Mouse (Mus musculus) kidney, adult 8-10 months (tissue): Measurements from ENCODE around the gene Gm11037.

ENCODE experiments used
- DNase-seq, 2 experiments: peaks; one replicate each; pipeline ENCODE4 v3.0.0; 2022

The Gm11037 gene

GRCm38 (mm10) chr2:131129836-131130235, 3.5 kb upstream of the Gm11037 start:
- no peak for DNase-seq

DNA sequence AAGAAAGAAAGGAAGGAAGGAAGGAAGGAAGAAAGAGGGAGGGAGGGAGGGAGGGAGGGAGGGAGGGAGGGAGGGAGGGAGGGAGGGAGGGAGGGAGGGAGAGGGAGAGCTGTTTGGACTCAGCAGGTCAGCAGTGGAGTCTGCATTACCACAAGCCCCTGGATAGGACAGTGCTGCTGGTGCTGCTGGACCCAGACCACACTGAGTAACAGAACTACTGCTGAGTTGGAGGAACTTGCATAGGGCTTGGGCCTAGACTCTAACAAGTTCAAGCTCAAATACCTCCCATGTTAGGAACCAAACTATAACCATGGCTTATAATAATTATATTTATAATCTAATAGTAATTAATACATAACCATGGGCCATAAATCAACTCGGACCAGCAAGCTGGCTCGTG, 2.4 kb upstream of the Gm11037 start:
- DNase-seq = no peak

GRCm38 (mm10) chr2:131132111-131132888, 997 bp upstream of the Gm11037 start:
- DNase-seq = no peak

- peak; percentile 50 to 51 for DNase-seq
These were observed 1.1 kb downstream of the Gm11037 start for GRCm38 (mm10) chr2:131134381-131134780.

GRCm38 (mm10) chr2:131134826-131135400, 1.6 kb downstream of the Gm11037 start:
- DNase-seq = no peak

DNA sequence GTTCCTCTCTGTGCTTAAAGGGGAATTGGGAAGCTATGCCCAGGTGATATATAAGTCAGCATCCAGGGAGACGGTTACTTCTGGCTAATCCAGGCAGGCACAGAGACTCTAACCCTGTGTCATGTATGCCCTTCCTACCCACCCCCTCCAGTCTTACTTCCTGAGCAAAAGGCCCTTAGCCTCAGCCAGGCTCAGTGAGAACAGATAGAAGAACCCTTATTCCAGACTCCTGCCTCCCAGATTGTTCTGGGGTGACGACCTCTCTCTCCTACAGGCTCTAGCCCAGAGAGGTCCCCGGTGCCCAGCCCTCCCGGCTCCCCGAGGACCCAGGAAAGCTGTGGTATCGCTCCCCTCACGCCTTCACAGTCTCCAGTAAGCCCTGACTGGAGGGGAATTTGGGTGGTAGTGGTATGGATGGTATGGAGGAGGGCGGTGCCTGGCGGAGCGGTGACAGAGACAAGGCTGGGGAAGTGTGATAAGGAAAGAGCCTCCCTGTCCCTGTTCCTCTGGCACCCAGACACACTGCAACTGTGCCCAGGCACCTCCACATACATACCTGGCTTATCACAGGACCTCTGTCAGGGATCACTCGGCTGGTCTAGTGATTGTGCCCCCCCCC, 2.3 kb downstream of the Gm11037 start:
- DNase-seq = no peak

- DNase-seq = peak in 1 of 2 experiments; percentile 0
These were observed 5.0 kb downstream of the Gm11037 start for GRCm38 (mm10) chr2:131138296-131138695.

DNA sequence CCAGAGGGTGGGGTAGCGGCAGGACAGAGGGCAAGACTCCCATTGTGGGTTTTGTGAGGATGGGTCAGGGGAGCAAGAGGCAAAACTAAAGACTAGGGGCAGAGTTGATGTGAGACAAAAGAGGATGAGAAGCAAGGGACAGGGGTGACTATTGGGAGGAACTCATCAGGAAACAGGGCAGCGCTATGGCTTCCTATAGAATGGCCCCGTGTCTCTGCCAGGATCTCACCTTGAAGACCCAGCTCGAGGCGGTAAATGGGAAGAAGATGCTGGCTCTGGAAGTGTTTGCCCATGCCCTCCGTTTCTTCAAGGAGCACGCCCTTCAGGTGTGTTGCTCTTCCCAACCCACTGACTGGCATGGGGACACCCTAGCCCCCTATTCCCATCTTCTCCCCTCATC, 5.5 kb downstream of the Gm11037 start:
- DNase-seq = peak in 1 of 2 experiments; percentile 0

DNA sequence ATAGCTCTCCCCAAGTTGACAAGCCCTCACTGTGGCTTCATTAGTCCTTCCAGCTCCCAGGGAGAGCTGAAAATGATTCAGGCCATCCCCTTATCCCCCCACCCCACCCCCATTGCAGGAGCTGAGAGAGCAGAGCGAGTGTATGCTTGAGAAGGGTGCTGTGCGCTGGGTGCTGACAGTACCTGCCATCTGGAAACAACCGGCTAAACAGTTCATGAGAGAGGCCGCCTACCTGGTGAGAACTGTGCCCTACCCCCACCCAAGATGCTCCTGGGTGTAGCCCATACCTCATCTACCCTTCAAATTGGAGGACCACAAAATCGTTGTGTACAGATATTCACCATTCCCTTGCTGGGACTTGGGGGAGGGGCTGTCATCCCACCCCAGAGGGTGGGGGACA, 6.0 kb downstream of the Gm11037 start:
- DNase-seq = no peak

DNA sequence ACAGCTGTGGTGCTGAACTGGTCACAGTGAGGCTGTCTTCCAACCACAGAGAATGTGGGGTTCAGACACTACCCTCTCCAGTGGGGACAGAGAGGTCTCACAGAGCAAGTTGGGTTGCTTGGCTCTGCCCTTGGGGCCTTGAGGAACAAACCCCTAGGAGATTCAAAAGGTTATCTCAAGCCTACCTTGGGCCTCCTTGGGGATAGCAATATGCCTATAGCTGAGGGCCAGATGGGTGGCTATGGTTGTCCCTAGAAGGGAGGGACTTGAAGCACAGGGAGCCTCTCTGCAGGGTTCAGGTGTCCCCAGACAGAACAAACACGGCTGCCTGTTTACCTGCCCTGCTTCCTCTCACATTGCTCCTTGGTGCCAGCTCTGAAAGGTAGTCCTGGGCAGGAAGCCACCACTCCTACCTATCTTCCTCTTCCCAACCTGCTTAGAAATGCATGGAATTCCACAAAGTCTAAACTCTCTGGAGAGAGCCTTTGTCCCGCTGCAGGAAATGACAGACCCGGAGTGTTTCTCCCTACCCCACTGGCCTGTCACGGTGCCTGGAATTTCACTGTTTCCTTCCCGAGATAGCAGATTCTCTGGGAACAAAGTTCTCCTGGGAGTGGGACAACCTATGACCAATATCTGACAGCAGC, 6.7 kb downstream of the Gm11037 start:
- peak; percentile 26 to 48 for DNase-seq

GRCm38 (mm10) chr2:131140533-131140905, 7.2 kb downstream of the Gm11037 start:
- DNase-seq = no peak

DNA sequence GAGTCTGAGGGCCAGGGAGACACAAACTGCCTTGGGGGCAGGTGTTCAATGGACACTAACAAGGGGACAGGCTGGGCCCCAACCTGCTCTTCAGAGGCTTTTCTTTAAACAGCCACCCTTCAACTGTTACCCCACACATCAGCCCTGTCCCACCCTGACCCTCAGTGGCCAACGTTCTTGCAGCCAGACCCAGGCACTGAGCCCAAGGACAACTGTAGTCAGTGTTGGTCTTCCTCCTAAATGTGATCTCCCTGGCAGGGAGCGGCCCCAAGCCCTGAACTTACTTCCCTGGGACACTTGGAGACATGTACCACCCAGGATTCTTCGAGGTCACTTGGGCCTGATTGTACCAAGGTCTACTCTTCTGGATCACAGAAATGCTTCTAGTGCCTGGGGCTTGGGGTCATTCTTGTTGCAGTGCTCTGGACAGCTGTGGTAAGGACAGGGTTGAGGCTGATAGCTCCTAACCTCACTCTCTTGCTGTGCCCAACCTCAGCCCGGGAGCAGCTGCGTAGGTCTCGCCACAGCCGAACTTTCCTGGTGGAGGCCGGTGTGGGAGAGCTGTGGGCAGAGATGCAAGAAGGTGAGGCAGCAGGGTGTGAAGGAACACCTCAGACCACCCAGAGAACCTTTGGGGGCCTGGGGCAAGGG, 8.2 kb downstream of the Gm11037 start:
- DNase-seq = no peak

DNA sequence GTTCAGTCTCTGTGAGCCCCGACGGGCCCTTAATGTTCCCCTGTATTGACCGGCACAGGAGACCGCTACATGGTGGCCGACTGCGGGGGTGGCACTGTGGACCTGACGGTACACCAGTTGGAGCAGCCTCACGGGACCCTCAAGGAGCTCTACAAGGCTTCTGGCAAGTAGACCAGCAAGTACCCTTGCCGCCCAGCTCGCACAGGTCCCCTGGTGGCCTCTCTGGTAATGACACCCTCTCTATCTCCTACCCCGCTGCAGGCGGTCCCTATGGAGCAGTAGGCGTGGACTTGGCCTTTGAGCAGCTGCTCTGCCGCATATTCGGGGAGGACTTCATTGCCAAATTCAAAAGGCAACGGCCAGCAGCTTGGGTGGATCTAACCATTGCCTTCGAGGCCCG, 9.3 kb downstream of the Gm11037 start:
- DNase-seq = peak; percentile 61 to 76

DNA sequence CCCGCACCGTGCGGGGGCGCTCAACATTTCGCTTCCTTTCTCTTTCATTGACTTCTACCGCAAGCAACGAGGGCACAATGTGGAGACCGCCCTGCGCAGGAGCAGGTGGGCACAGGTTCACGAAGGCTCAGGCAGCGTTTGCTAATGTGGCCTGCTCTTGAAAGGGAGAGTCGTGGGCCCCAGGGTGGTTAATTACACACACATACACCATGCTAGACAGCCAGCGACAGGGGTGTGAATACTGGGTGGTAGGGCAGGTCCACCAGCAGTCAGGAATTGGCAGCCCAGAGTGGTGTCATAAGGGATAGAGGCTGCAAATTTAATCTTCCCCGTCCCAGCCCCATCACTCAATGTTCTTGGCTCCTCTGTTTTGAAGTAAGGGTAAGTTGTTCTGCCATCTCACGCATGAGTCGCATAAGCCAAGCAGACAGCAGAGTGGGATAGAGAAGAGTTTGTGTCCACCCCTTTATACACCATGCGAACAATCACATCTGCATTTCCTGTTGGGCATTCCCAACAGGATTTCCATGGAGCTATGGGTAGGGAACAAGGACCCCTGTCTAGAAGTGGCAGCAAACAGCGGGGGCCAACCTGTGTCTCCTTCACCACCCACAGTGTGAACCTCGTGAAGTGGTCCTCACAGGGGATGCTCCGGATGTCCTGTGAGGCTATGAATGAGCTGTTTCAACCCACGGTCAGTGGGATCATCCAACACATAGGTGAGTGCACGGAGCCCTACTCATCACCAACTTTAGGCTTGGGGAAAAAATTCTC, 9.9 kb downstream of the Gm11037 start:
- DNase-seq = no peak

- DNase-seq = no peak
These were observed 11.8 kb downstream of the Gm11037 start for GRCm38 (mm10) chr2:131145121-131145520.

DNA sequence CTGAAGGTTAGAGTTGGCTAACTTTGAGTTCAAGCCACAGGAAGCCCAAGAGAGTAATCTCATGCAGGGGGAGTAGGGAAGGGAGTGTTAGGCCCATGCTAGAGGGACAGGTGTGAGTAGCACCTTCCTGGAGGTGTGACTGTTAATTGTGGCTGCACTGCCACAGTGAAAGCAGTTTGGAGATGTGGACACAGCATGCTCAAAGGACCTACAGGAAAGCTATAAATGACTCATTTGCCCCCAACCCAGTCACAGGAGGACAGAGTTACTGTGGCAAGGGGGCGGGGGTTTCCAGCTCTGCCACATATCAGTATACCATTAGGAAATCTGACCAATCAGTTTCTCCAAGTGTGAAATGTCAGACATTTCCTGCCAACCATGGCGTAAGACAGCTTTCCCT, 12.2 kb downstream of the Gm11037 start:
- no peak for DNase-seq

DNA sequence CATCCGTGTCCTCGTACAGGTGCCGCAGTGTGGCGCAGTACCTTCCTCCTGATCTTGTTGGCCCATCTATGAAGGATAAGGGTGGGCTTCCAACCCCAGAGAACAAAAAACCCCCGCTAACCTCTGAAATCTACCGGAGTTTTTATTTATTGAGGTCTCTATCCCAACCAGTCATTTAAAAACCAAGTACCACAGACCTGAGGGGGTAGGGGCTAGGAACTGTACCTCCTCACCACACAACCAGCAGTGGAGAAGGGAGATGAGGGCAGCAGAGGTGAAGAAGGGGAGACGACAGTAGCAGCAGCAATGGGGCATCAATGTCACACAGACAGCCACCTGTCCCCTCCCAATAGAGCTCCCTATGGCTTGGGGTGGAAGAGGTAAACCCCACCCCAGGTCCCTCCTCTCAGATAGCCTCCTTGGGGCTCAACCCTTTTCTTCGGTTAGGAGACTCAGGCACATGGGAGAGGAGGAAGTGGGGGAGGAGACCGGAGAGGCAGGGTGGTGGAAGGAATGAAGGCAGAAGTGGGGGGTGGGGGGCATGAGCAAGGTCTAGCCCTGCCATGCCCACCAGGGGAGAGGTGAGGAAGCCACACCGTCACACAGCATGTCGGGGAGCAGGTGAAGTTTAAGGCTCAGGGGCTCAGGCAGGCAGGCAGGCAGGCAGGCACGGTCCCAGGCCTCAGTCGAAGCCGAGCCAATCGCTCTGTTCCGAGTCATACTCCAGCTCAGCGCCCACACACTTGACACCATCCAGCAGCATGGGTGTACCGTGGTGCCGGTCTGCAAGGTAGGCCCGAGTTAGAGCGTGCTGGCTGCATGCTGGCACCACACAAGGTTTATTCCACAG, 13.1 kb downstream of the Gm11037 start:
- no peak for DNase-seq

DNA sequence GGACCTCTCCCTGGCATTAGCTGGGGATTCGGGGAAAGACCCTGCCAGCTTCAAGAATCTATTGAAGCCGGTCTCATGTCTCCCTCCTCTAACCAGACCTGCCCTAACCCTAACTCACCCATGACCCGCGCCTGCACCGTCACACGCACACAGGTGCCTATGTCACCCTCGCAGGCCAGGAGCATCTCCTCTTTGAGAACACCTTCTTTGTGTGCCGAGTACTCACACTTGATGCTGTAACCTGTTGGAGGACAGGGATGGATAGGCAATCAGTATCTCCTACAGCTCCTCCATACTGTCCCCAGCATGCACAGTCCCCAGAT, 13.7 kb downstream of the Gm11037 start:
- DNase-seq = no peak

- DNase-seq = no peak
These were observed 15.3 kb downstream of the Gm11037 start for GRCm38 (mm10) chr2:131148353-131149253.

GRCm38 (mm10) chr2:131149254-131149578, 15.9 kb downstream of the Gm11037 start:
- DNase-seq = no peak
